Mouse (Mus musculus): ENCODE measurements around the gene Gpr82.

GRCm38 (mm10) chrX:13670342-13670741 is 9.2 kb downstream of the Gpr82 start:
- TF ChIP-seq CTCF (IDR thresholded peaks at IDR 0.05; ENCODE audit: extremely low read depth, insufficient read length, insufficient replicate concordance, low read depth, low read length) (no peak), POLR2A (IDR thresholded peaks at IDR 0.05; ENCODE audit: low read depth, low read length) (no peak)
